Mouse (Mus musculus): ENCODE results near the gene Ildr2. TPM values are rescaled to one million over a fixed set of nuclear protein-coding genes. Genes with fewer than 3 reads are reported as not detected.

The Ildr2 gene
- polyA plus RNA-seq, 1 experiment from 2014 or later: 5.1 TPM

DNA sequence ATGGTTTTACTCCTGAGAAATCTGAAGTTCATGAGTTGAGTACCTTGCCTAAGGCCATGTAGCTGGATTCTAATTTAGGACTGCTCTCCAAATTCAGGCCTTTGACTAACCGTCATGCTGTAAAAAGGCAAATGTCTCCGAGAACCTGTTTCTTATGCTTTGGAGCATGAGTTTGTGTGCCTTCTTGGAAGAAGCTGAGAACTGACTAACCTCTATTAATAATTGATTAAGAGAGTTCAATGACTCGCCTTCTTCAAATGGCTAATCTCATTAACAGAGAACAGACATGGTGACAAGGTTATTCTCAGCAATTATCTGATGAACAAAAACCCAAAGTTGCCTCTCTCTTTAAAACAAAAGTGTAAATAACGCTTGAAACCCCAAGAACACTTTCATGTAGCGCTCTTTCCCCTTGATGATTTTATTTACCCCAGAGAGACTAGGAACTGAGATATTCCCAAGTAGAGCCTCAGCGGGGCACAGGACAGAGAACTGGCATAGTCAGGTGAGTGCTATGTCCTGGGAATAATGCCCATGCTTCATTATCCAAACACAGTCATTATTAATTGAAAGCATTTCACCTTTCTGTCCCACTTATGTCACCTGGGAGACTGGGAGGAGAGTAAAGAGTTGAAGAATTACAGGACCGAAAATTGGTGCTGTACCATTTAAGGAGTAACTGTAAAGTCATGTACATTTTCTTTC lies 12.2 kb downstream of the Ildr2 start:
- Histone ChIP-seq H3K27ac (no peak overlapping the region), H3K4me1 (no peaks in the 10 kb centered on the region), H3K4me3 (no peak overlapping the region), H3K36me3 (peaks cover 18% of the 10 kb centered on the region), H3K4me2 (replicated peaks) (no peak overlapping the region), H3K27me3 (replicated peaks) (no peaks in the 10 kb centered on the region), H3K9ac (no peak overlapping the region), H3K9me3 (no peaks in the 10 kb centered on the region)
- ATAC-seq (ENCODE audit: low FRiP score, low read depth): no peak
- WGBS: 87% methylated on average over 7 of the region's 7 CpGs

GRCm38 (mm10) chr1:166266918-166267317 lies 13.0 kb downstream of the Ildr2 start:
- Histone ChIP-seq H3K4me2 (replicated peaks) (no peak overlapping the region), H3K27me3 (replicated peaks) (no peaks in the 10 kb centered on the region), H3K4me1 (no peaks in the 10 kb centered on the region), H3K9me3 (no peaks in the 10 kb centered on the region), H3K36me3 (peaks cover 18% of the 10 kb centered on the region), H3K27ac (no peak overlapping the region), H3K9ac (no peak overlapping the region), H3K4me3 (no peak overlapping the region)
- 93% methylated on average over 9 of the region's 9 CpGs for WGBS
- ATAC-seq (ENCODE audit: low FRiP score, low read depth): no peak

GRCm38 (mm10) chr1:166268218-166268617 lies 14.3 kb downstream of the Ildr2 start:
- no peaks in the 10 kb centered on the region for H3K27me3 ChIP-seq (replicated peaks)
- no peak overlapping the region for H3K9ac ChIP-seq
- no peak for ATAC-seq (ENCODE audit: low FRiP score, low read depth)
- H3K4me2 ChIP-seq (replicated peaks): no peak overlapping the region
- no peaks in the 10 kb centered on the region for H3K9me3 ChIP-seq
- 95% methylated on average over 5 of the region's 5 CpGs for WGBS
- H3K36me3 ChIP-seq: peaks cover 23% of the 10 kb centered on the region
- no peak overlapping the region for H3K27ac ChIP-seq
- H3K4me1 ChIP-seq: no peaks in the 10 kb centered on the region
- H3K4me3 ChIP-seq: no peak overlapping the region

- no peaks in the 10 kb centered on the region for H3K36me3 ChIP-seq
- no peak overlapping the region for H3K9ac ChIP-seq
- no peaks in the 10 kb centered on the region for H3K9me3 ChIP-seq
- no peak overlapping the region for H3K4me3 ChIP-seq
- no peak overlapping the region; the same call in 1 of the 2 replicates for H3K4me2 ChIP-seq (replicated peaks)
- WGBS: 21% methylated on average over 2 of the region's 2 CpGs
- no peak for ATAC-seq (ENCODE audit: low FRiP score, low read depth)
- peaks cover 54% of the 10 kb centered on the region for H3K4me1 ChIP-seq
- no peak overlapping the region for H3K27ac ChIP-seq
- H3K27me3 ChIP-seq (replicated peaks): no peaks in the 10 kb centered on the region
These were observed 24.8 kb downstream of the Ildr2 start for GRCm38 (mm10) chr1:166278786-166279185.

DNA sequence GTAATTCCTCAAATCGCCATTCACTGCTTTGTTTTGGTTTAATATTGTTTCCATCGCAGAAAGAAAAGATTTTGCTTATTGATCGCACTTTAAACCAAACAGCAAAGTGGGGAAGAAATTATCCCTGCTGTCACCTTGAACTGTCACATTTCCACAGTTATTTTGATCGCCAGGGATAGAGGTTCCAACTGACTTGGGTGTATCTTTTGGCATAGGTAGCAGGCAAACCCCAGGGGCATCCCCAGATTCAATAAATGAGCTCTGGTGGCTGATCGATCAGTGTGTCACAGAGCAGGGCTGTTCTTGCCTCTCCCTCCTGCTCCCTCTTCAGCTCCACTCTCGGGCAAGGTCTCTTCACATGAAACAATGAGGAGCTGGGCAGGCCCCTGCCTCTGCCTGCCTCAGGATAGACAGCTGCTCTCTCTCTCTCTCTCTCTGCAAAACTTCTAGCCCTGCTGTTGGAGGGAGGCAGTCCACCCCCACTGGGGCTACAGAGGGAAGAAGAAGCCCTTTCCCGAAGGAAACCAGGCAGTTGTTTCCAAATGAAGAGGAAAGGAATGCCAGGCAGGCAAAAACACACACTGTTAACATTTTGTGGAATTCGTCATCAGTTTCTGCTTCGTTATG lies 25.8 kb downstream of the Ildr2 start:
- 0 out of 2 replicates have a peak, but pooled peaks have one; percentile 17 for ATAC-seq (ENCODE audit: low FRiP score, low read depth)
- Histone ChIP-seq H3K4me2 (replicated peaks) (peak overlapping the region; percentile 5; the same call in 1 of the 2 replicates), H3K27me3 (replicated peaks) (no peaks in the 10 kb centered on the region), H3K9ac (0 out of 2 replicates have a peak overlapping the region, but pooled peaks have one; percentile 26), H3K36me3 (no peaks in the 10 kb centered on the region), H3K4me3 (no peak overlapping the region), H3K9me3 (no peaks in the 10 kb centered on the region), H3K4me1 (peaks cover 61% of the 10 kb centered on the region), H3K27ac (no peak overlapping the region)
- WGBS: 21% methylated on average over 9 of the region's 9 CpGs

DNA sequence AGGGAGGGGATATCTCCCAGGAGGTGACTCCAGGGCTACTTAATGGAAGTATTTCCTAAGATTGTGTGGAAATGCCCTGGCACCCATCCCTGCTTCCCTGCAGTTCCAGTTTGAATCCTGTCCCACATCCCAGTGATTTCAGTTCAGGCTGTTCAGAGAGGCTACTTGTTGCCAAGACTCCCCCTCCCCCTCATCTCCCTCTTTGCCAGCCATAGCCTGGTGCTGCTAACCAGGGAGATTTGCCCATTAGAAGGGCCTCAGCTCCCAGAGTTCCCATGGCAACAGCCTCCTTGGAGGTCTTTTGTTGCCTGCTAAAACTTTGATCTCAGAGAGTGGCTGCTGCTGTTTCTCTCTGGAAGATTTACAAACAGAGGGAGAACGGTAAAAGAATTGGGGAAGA lies 26.6 kb downstream of the Ildr2 start:
- Histone ChIP-seq H3K9me3 (no peaks in the 10 kb centered on the region), H3K36me3 (no peaks in the 10 kb centered on the region), H3K4me3 (no peak overlapping the region), H3K4me1 (peaks cover 66% of the 10 kb centered on the region), H3K9ac (no peak overlapping the region), H3K27me3 (replicated peaks) (no peaks in the 10 kb centered on the region), H3K27ac (no peak overlapping the region), H3K4me2 (replicated peaks) (peak overlapping the region; percentile 17; the same call in 1 of the 2 replicates)
- 12% methylated on average over 1 of the region's 1 CpGs for WGBS
- ATAC-seq (ENCODE audit: low FRiP score, low read depth): peak; percentile 62

DNA sequence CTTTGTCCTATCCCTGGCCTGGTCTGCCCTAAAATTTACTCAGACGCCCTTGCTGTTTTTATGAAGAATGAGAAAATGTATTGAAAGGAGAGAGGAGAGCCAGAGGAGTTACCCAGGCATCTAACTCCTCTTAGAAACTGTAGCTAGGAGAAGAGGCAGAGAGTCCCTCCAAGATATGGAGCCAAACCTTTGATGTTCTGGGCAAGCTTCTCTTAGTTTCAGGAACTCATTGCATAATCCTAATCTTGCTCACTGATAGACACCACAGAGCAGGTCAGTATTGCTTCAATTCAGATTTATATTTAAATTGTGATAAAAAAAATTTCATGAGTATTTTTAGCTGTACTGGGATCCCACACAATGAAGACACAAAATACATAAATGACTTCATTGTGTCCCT lies 27.3 kb downstream of the Ildr2 start:
- Histone ChIP-seq H3K27me3 (replicated peaks) (no peaks in the 10 kb centered on the region), H3K4me3 (no peak overlapping the region), H3K4me1 (peaks cover 66% of the 10 kb centered on the region), H3K9me3 (no peaks in the 10 kb centered on the region), H3K27ac (no peak overlapping the region), H3K36me3 (no peaks in the 10 kb centered on the region), H3K4me2 (replicated peaks) (peak overlapping the region; percentile 17; the same call in 1 of the 2 replicates), H3K9ac (no peak overlapping the region)
- ATAC-seq (ENCODE audit: low FRiP score, low read depth): no peak
- 9% methylated on average over 1 of the region's 1 CpGs for WGBS

GRCm38 (mm10) chr1:166281836-166282235 lies 27.9 kb downstream of the Ildr2 start:
- no peaks in the 10 kb centered on the region for H3K9me3 ChIP-seq
- no peaks in the 10 kb centered on the region for H3K36me3 ChIP-seq
- WGBS: 15% methylated on average over 3 of the region's 3 CpGs
- no peak overlapping the region for H3K9ac ChIP-seq
- no peak overlapping the region for H3K4me3 ChIP-seq
- no peak for ATAC-seq (ENCODE audit: low FRiP score, low read depth)
- no peak overlapping the region for H3K27ac ChIP-seq
- peaks cover 66% of the 10 kb centered on the region for H3K4me1 ChIP-seq
- H3K4me2 ChIP-seq (replicated peaks): peak overlapping the region; percentile 45
- H3K27me3 ChIP-seq (replicated peaks): no peaks in the 10 kb centered on the region

- H3K9ac ChIP-seq: no peak overlapping the region
- peak overlapping the region; percentile 45 for H3K4me2 ChIP-seq (replicated peaks)
- H3K27me3 ChIP-seq (replicated peaks): no peaks in the 10 kb centered on the region
- 0 out of 2 replicates have a peak overlapping the region, but pooled peaks have one; percentile 11 for H3K27ac ChIP-seq
- peaks cover 71% of the 10 kb centered on the region for H3K4me1 ChIP-seq
- H3K4me3 ChIP-seq: 0 out of 2 replicates have a peak overlapping the region, but pooled peaks have one; percentile 0
- no peaks in the 10 kb centered on the region for H3K36me3 ChIP-seq
- no peaks in the 10 kb centered on the region for H3K9me3 ChIP-seq
- ATAC-seq (ENCODE audit: low FRiP score, low read depth): peak; percentile 89
- 2% methylated on average over 22 of the region's 22 CpGs for WGBS
These were observed 28.8 kb downstream of the Ildr2 start for GRCm38 (mm10) chr1:166282597-166283210.

- Histone ChIP-seq H3K36me3 (no peaks in the 10 kb centered on the region), H3K9me3 (no peaks in the 10 kb centered on the region), H3K4me2 (replicated peaks) (no peak overlapping the region), H3K4me1 (peaks cover 67% of the 10 kb centered on the region), H3K9ac (no peak overlapping the region), H3K4me3 (no peak overlapping the region), H3K27ac (0 out of 2 replicates have a peak overlapping the region, but pooled peaks have one; percentile 11), H3K27me3 (replicated peaks) (no peaks in the 10 kb centered on the region)
- ATAC-seq (ENCODE audit: low FRiP score, low read depth): no peak
- 70% methylated on average over 6 of the region's 6 CpGs for WGBS
These were observed 29.5 kb downstream of the Ildr2 start for GRCm38 (mm10) chr1:166283451-166283850.

GRCm38 (mm10) chr1:166284390-166284789 lies 30.5 kb downstream of the Ildr2 start:
- no peak overlapping the region for H3K27ac ChIP-seq
- H3K4me2 ChIP-seq (replicated peaks): no peak overlapping the region
- ATAC-seq (ENCODE audit: low FRiP score, low read depth): no peak
- no peak overlapping the region for H3K9ac ChIP-seq
- no peaks in the 10 kb centered on the region for H3K27me3 ChIP-seq (replicated peaks)
- H3K36me3 ChIP-seq: no peaks in the 10 kb centered on the region
- 60% methylated on average over 8 of the region's 8 CpGs for WGBS
- no peaks in the 10 kb centered on the region for H3K9me3 ChIP-seq
- peaks cover 58% of the 10 kb centered on the region for H3K4me1 ChIP-seq
- H3K4me3 ChIP-seq: no peak overlapping the region

GRCm38 (mm10) chr1:166286231-166286630 lies 32.3 kb downstream of the Ildr2 start:
- ATAC-seq (ENCODE audit: low FRiP score, low read depth): no peak
- Histone ChIP-seq H3K4me2 (replicated peaks) (no peak overlapping the region), H3K9ac (no peak overlapping the region), H3K36me3 (no peaks in the 10 kb centered on the region), H3K27ac (no peak overlapping the region), H3K9me3 (no peaks in the 10 kb centered on the region), H3K4me3 (no peak overlapping the region), H3K27me3 (replicated peaks) (no peaks in the 10 kb centered on the region), H3K4me1 (peaks cover 41% of the 10 kb centered on the region)
- 83% methylated on average over 9 of the region's 9 CpGs for WGBS

All from neural tube, embryonic 12.5 days (tissue).